Mouse (Mus musculus): Measurements from ENCODE around the gene H2-Eb1. TPM values are rescaled to one million over a fixed set of nuclear protein-coding genes. Genes with fewer than 3 reads are reported as not detected.

Gene H2-Eb1
- polyA plus RNA-seq, 1 experiment, result not detected

- Histone ChIP-seq H3ac (ENCODE audit: control insufficient read depth, insufficient read length) (no peak overlapping the region), H3K4me2 (ENCODE audit: low read depth) (no peak overlapping the region), H3K27me3 (ENCODE audit: control insufficient read depth, insufficient read depth, insufficient read length) (peaks cover 6% of the 10 kb centered on the region), H3K4me3 (no peak overlapping the region), H3K79me2 (ENCODE audit: control insufficient read depth, insufficient read depth) (no peaks in the 10 kb centered on the region), H3K36me3 (ENCODE audit: control insufficient read depth, insufficient read depth) (no peaks in the 10 kb centered on the region)
- TF ChIP-seq SRF (IDR thresholded peaks at IDR 0.05; ENCODE audit: control insufficient read depth, insufficient read length, low read depth), result no peak
- no peak for TF ChIP-seq TCF3 (IDR thresholded peaks at IDR 0.05; ENCODE audit: insufficient read length, low read depth)
- TF ChIP-seq MYOD1 (IDR thresholded peaks at IDR 0.05; ENCODE audit: control insufficient read depth in 1 of 3, insufficient read length in 2 of 3, low read depth in 2 of 3), result no peak
- no peak for TF ChIP-seq REST (IDR thresholded peaks at IDR 0.05; ENCODE audit: insufficient read depth, insufficient read length)
- no peak for TF ChIP-seq MAX (IDR thresholded peaks at IDR 0.05; ENCODE audit: low read depth)
- no peak for TF ChIP-seq TCF12 (IDR thresholded peaks at IDR 0.05; ENCODE audit: insufficient read depth, poor library complexity, severe bottlenecking)
- no peak for TF ChIP-seq MYOG (IDR thresholded peaks at IDR 0.05; ENCODE audit: control insufficient read depth in 1 of 3, insufficient read depth in 1 of 3, insufficient read length in 2 of 3, low read depth in 2 of 3)
- no peak for TF ChIP-seq USF1 (IDR thresholded peaks at IDR 0.05; ENCODE audit: low read depth)
- no peak for TF ChIP-seq E2F4 (IDR thresholded peaks at IDR 0.05; ENCODE audit: insufficient read depth)
- no peak for TF ChIP-seq POLR2AphosphoS2 (IDR thresholded peaks at IDR 0.05; ENCODE audit: insufficient read length, low read depth)
- no peak for TF ChIP-seq POLR2A (IDR thresholded peaks at IDR 0.05; ENCODE audit: insufficient read length, low read depth)
- TF ChIP-seq CEBPB (IDR thresholded peaks at IDR 0.05; ENCODE audit: insufficient read depth, poor library complexity, severe bottlenecking), result no peak
Measured at GRCm38 (mm10) chr17:34347606-34348308, 42.1 kb downstream of the H2-Eb1 start.

- no peak overlapping the region for H3ac ChIP-seq (ENCODE audit: control insufficient read depth, insufficient read length)
- TF ChIP-seq POLR2AphosphoS2 (IDR thresholded peaks at IDR 0.05; ENCODE audit: insufficient read length, low read depth), result no peak
- no peak for TF ChIP-seq TCF12 (IDR thresholded peaks at IDR 0.05; ENCODE audit: insufficient read depth, poor library complexity, severe bottlenecking)
- TF ChIP-seq MYOG (IDR thresholded peaks at IDR 0.05; ENCODE audit: control insufficient read depth in 1 of 3, insufficient read depth in 1 of 3, insufficient read length in 2 of 3, low read depth in 2 of 3), result no peak
- TF ChIP-seq USF1 (IDR thresholded peaks at IDR 0.05; ENCODE audit: low read depth), result no peak
- no peak for TF ChIP-seq SRF (IDR thresholded peaks at IDR 0.05; ENCODE audit: control insufficient read depth, insufficient read length, low read depth)
- TF ChIP-seq REST (IDR thresholded peaks at IDR 0.05; ENCODE audit: insufficient read depth, insufficient read length), result no peak
- no peak for TF ChIP-seq E2F4 (IDR thresholded peaks at IDR 0.05; ENCODE audit: insufficient read depth)
Measured at GRCm38 (mm10) chr17:34349429-34349828, 43.8 kb downstream of the H2-Eb1 start.

GRCm38 (mm10) chr17:34354539-34354938 is 48.9 kb downstream of the H2-Eb1 start, which contains the start of gene Btnl2:
TSS of gene Btnl2 (plus strand) at chr17:34354822.
- no peak within 1 kb of the TSS for H3ac ChIP-seq (ENCODE audit: control insufficient read depth, insufficient read length)
- no peaks in the 10 kb centered on the region for H3K79me2 ChIP-seq (ENCODE audit: control insufficient read depth, insufficient read depth)
- no peak within 1 kb of the TSS for H3K4me2 ChIP-seq (ENCODE audit: low read depth)
- H3K4me3 ChIP-seq, result no peak within 1 kb of the TSS
- TF ChIP-seq POLR2A (IDR thresholded peaks at IDR 0.05; ENCODE audit: insufficient read length, low read depth) (no peak), TCF3 (IDR thresholded peaks at IDR 0.05; ENCODE audit: insufficient read length, low read depth) (no peak), TCF12 (IDR thresholded peaks at IDR 0.05; ENCODE audit: insufficient read depth, poor library complexity, severe bottlenecking) (no peak), E2F4 (IDR thresholded peaks at IDR 0.05; ENCODE audit: insufficient read depth) (no peak), REST (IDR thresholded peaks at IDR 0.05; ENCODE audit: insufficient read depth, insufficient read length) (no peak), MAX (IDR thresholded peaks at IDR 0.05; ENCODE audit: low read depth) (no peak), POLR2AphosphoS2 (IDR thresholded peaks at IDR 0.05; ENCODE audit: insufficient read length, low read depth) (no peak), USF1 (IDR thresholded peaks at IDR 0.05; ENCODE audit: low read depth) (no peak), CEBPB (IDR thresholded peaks at IDR 0.05; ENCODE audit: insufficient read depth, poor library complexity, severe bottlenecking) (no peak), SRF (IDR thresholded peaks at IDR 0.05; ENCODE audit: control insufficient read depth, insufficient read length, low read depth) (no peak)
- H3K27me3 ChIP-seq (ENCODE audit: control insufficient read depth, insufficient read depth, insufficient read length), result peaks cover 8% of the 10 kb centered on the region
- H3K36me3 ChIP-seq (ENCODE audit: control insufficient read depth, insufficient read depth), result no peaks in the 10 kb centered on the region

More at GRCm38 (mm10) chr17:34349429-34349828, 43.8 kb downstream of the H2-Eb1 start:
- H3K4me3 ChIP-seq, result no peak overlapping the region
- H3K27me3 ChIP-seq (ENCODE audit: control insufficient read depth, insufficient read depth, insufficient read length), result peaks cover 6% of the 10 kb centered on the region
- no peaks in the 10 kb centered on the region for H3K36me3 ChIP-seq (ENCODE audit: control insufficient read depth, insufficient read depth)
- no peaks in the 10 kb centered on the region for H3K79me2 ChIP-seq (ENCODE audit: control insufficient read depth, insufficient read depth)
- no peak overlapping the region for H3K4me2 ChIP-seq (ENCODE audit: low read depth)

- TF ChIP-seq CEBPB (IDR thresholded peaks at IDR 0.05; ENCODE audit: insufficient read depth, poor library complexity, severe bottlenecking), result no peak
- Histone ChIP-seq H3K36me3 (ENCODE audit: control insufficient read depth, insufficient read depth) (no peaks in the 10 kb centered on the region), H3K27me3 (ENCODE audit: control insufficient read depth, insufficient read depth, insufficient read length) (peaks cover 8% of the 10 kb centered on the region), H3K4me2 (ENCODE audit: low read depth) (no peak overlapping the region), H3K79me2 (ENCODE audit: control insufficient read depth, insufficient read depth) (no peaks in the 10 kb centered on the region), H3K4me3 (no peak overlapping the region), H3ac (ENCODE audit: control insufficient read depth, insufficient read length) (no peak overlapping the region)
Measured at GRCm38 (mm10) chr17:34354940-34355339, 49.3 kb downstream of the H2-Eb1 start.

GRCm38 (mm10) chr17:34362954-34363546 is 57.4 kb downstream of the H2-Eb1 start:
- H3K4me2 ChIP-seq (ENCODE audit: low read depth), result no peak overlapping the region
- H3K36me3 ChIP-seq (ENCODE audit: control insufficient read depth, insufficient read depth), result no peaks in the 10 kb centered on the region
- H3K79me2 ChIP-seq (ENCODE audit: control insufficient read depth, insufficient read depth), result no peaks in the 10 kb centered on the region
- H3K4me3 ChIP-seq, result no peak overlapping the region
- TF ChIP-seq CEBPB (IDR thresholded peaks at IDR 0.05; ENCODE audit: insufficient read depth, poor library complexity, severe bottlenecking) (no peak), POLR2A (IDR thresholded peaks at IDR 0.05; ENCODE audit: insufficient read length, low read depth) (no peak)
- H3K27me3 ChIP-seq (ENCODE audit: control insufficient read depth, insufficient read depth, insufficient read length), result peaks cover 3% of the 10 kb centered on the region
- no peak overlapping the region for H3ac ChIP-seq (ENCODE audit: control insufficient read depth, insufficient read length)

All from myocyte (in vitro differentiated cells).